Mouse (Mus musculus): ENCODE results near the gene Map4k5. TPM values are rescaled to one million over a fixed set of nuclear protein-coding genes. Genes with fewer than 3 reads are reported as not detected.
A peak's percentile ranks its signal among the peaks of the same experiment; 100 is the strongest.

Map4k5 gene
- polyA plus RNA-seq, 1 experiment, result 25.7 TPM

GRCm38 (mm10) chr12:69804393-69805070, 88.5 kb downstream of the Map4k5 start:
- no peak for DNase-seq (ENCODE audit: low read depth)

GRCm38 (mm10) chr12:69803196-69803595, 89.8 kb downstream of the Map4k5 start:
- TF ChIP-seq POLR2A (IDR thresholded peaks at IDR 0.05; ENCODE audit: borderline replicate concordance, extremely low read depth, insufficient read depth, insufficient read length, poor library complexity, severe bottlenecking), result no peak
- TF ChIP-seq CTCF (IDR thresholded peaks at IDR 0.05; ENCODE audit: borderline replicate concordance, extremely low read depth, insufficient read depth, insufficient read length), result no peak
- no peak for DNase-seq (ENCODE audit: low read depth)

More at GRCm38 (mm10) chr12:69804393-69805070, 88.5 kb downstream of the Map4k5 start:
- no peak for TF ChIP-seq POLR2A (IDR thresholded peaks at IDR 0.05; ENCODE audit: borderline replicate concordance, extremely low read depth, insufficient read depth, insufficient read length, poor library complexity, severe bottlenecking)
- TF ChIP-seq CTCF (IDR thresholded peaks at IDR 0.05; ENCODE audit: borderline replicate concordance, extremely low read depth, insufficient read depth, insufficient read length), result no peak

- no peak for TF ChIP-seq CTCF (IDR thresholded peaks at IDR 0.05; ENCODE audit: borderline replicate concordance, extremely low read depth, insufficient read depth, insufficient read length)
- no peak for TF ChIP-seq POLR2A (IDR thresholded peaks at IDR 0.05; ENCODE audit: borderline replicate concordance, extremely low read depth, insufficient read depth, insufficient read length, poor library complexity, severe bottlenecking)
Measured at GRCm38 (mm10) chr12:69800586-69800985, 92.4 kb downstream of the Map4k5 start.

GRCm38 (mm10) chr12:69796311-69796710, 96.7 kb downstream of the Map4k5 start:
- no peak for TF ChIP-seq POLR2A (IDR thresholded peaks at IDR 0.05; ENCODE audit: borderline replicate concordance, extremely low read depth, insufficient read depth, insufficient read length, poor library complexity, severe bottlenecking)
- TF ChIP-seq CTCF (IDR thresholded peaks at IDR 0.05; ENCODE audit: borderline replicate concordance, extremely low read depth, insufficient read depth, insufficient read length), result no peak

More at GRCm38 (mm10) chr12:69800586-69800985, 92.4 kb downstream of the Map4k5 start:
- no peak for DNase-seq (ENCODE audit: low read depth)

GRCm38 (mm10) chr12:69790530-69791505, 102.2 kb downstream of the Map4k5 start, which contains the start of gene Cdkl1:
Gene Cdkl1 (minus strand): TSS chr12:69791267.
- DNase-seq (ENCODE audit: low read depth), result peak; percentile 73
- TF ChIP-seq POLR2A (IDR thresholded peaks at IDR 0.05; ENCODE audit: borderline replicate concordance, extremely low read depth, insufficient read depth, insufficient read length, poor library complexity, severe bottlenecking), result no peak
- no peak for TF ChIP-seq CTCF (IDR thresholded peaks at IDR 0.05; ENCODE audit: borderline replicate concordance, extremely low read depth, insufficient read depth, insufficient read length)

More at GRCm38 (mm10) chr12:69796311-69796710, 96.7 kb downstream of the Map4k5 start:
- no peak for DNase-seq (ENCODE audit: low read depth)

- TF ChIP-seq CTCF (IDR thresholded peaks at IDR 0.05; ENCODE audit: borderline replicate concordance, extremely low read depth, insufficient read depth, insufficient read length) (no peak), POLR2A (IDR thresholded peaks at IDR 0.05; ENCODE audit: borderline replicate concordance, extremely low read depth, insufficient read depth, insufficient read length, poor library complexity, severe bottlenecking) (no peak)
- no peak for DNase-seq (ENCODE audit: low read depth)
Measured at GRCm38 (mm10) chr12:69789766-69790529, 103.1 kb downstream of the Map4k5 start.

- TF ChIP-seq CTCF (IDR thresholded peaks at IDR 0.05; ENCODE audit: borderline replicate concordance, extremely low read depth, insufficient read depth, insufficient read length), result no peak
- no peak for TF ChIP-seq POLR2A (IDR thresholded peaks at IDR 0.05; ENCODE audit: borderline replicate concordance, extremely low read depth, insufficient read depth, insufficient read length, poor library complexity, severe bottlenecking)
Measured at GRCm38 (mm10) chr12:69788380-69788779, 104.6 kb downstream of the Map4k5 start.

GRCm38 (mm10) chr12:69785471-69785870, 107.5 kb downstream of the Map4k5 start:
- TF ChIP-seq POLR2A (IDR thresholded peaks at IDR 0.05; ENCODE audit: borderline replicate concordance, extremely low read depth, insufficient read depth, insufficient read length, poor library complexity, severe bottlenecking), result no peak
- no peak for TF ChIP-seq CTCF (IDR thresholded peaks at IDR 0.05; ENCODE audit: borderline replicate concordance, extremely low read depth, insufficient read depth, insufficient read length)
- DNase-seq (ENCODE audit: low read depth), result no peak

More at GRCm38 (mm10) chr12:69788380-69788779, 104.6 kb downstream of the Map4k5 start:
- DNase-seq (ENCODE audit: low read depth), result no peak

GRCm38 (mm10) chr12:69783247-69784025, 109.6 kb downstream of the Map4k5 start:
- no peak for TF ChIP-seq POLR2A (IDR thresholded peaks at IDR 0.05; ENCODE audit: borderline replicate concordance, extremely low read depth, insufficient read depth, insufficient read length, poor library complexity, severe bottlenecking)
- TF ChIP-seq CTCF (IDR thresholded peaks at IDR 0.05; ENCODE audit: borderline replicate concordance, extremely low read depth, insufficient read depth, insufficient read length), result no peak
- DNase-seq (ENCODE audit: low read depth), result no peak

Data from brain, embryonic 14.5 days (tissue).